Mouse (Mus musculus) adrenal gland, adult 8-10 months (tissue): ENCODE results near the gene Sema4c. TPM values are rescaled to one million over a fixed set of nuclear protein-coding genes. Genes with fewer than 3 reads are reported as not detected.

Source experiments
- DNase-seq: peaks from one replicate; pipeline ENCODE4 v3.0.0; 2022
- microRNA-seq, 2 experiments: library from miRNA; unstranded; fragments of <30 nt; microRNA quantifications; one replicate each; pipeline ENCODE4 v1.2.0; 2022
- total RNA-seq, 4 experiments: library from RNA; stranded (reverse); gene quantifications; 2 replicates each; pipeline ENCODE4 v1.2.4; 2022

The Sema4c gene
- total RNA-seq, 4 experiments from 2014 or later, result 16.6 to 28.0 (median 23.4) TPM

DNA sequence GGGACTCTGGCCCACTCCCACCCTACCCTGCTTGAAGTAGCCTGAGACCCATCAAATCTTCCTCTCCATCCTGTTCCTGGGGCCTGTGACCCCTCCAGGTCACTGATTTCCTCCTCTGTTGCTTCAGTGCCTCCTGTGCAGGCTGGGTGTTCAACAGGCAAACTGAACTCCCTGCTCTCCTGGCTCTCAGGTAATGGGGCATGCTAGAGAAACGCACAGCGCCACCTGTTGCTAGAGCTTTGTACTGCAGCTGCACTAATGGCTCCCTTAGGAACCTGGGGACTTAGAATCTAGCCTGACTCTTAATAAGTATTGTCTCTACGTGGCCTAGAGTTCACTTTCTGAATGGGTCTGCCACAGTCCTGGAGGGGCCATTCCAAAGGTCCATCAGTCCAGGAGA, 56.9 kb downstream of the Sema4c start:
- no peak for DNase-seq

Small RNA genes within 50 kb of the gene (microRNA-seq; reads per million reads assigned to microRNA genes)
- 0 reads per million in 2 experiments for gene Gm47280

Other genes with a start within 250 kb of the Sema4c start
- 100 to 1,000 TPM in 3 of 4 experiments, 10 to 100 TPM in 1; 86.5 to 139 (median 135) TPM for gene Kansl3, start 189.2 kb downstream of the Sema4c start, total RNA-seq
- 1 to 10 TPM in 2 of 4 experiments, not detected in 2; 1.3 to 1.6 TPM for gene Fer1l5, start 186.1 kb downstream of the Sema4c start, total RNA-seq
- gene Lman2l, start 113.1 kb downstream of the Sema4c start, total RNA-seq, result 10 to 100 TPM; 43.0 to 59.8 (median 46.6) TPM
- 1 to 10 TPM; 4.1 to 6.2 (median 5.1) TPM for gene Cnnm4, start 86.7 kb downstream of the Sema4c start, total RNA-seq
- 10 to 100 TPM; 41.4 to 45.3 (median 42.6) TPM for gene Cnnm3, start 46.5 kb downstream of the Sema4c start, total RNA-seq
- gene Ankrd23, start 21.5 kb downstream of the Sema4c start, total RNA-seq, result 10 to 100 TPM in 2 of 4 experiments, 1 to 10 TPM in 2; 6.8 to 18.1 (median 11.3) TPM
- gene Gm42417, start 18.9 kb downstream of the Sema4c start, total RNA-seq, result not detected
- gene Ankrd39, start 10.9 kb downstream of the Sema4c start, total RNA-seq, result 10 to 100 TPM; 15.4 to 26.8 (median 18.7) TPM
- gene Fam178b, start 124.8 kb upstream of the Sema4c start, total RNA-seq, result 1 to 10 TPM in 1 of 4 experiments, under 1 TPM in 2, not detected in 1; 0.52 to 1.4 (median 0.59) TPM
- gene Cox5b, start 133.1 kb upstream of the Sema4c start, total RNA-seq, result 100 to 1,000 TPM; 436 to 646 (median 493) TPM
- not detected for gene 4933424G06Rik, start 151.8 kb upstream of the Sema4c start, total RNA-seq
- 100 to 1,000 TPM; 136 to 162 (median 142) TPM for gene Actr1b, start 156.1 kb upstream of the Sema4c start, total RNA-seq
- gene Zap70, start 203.4 kb upstream of the Sema4c start, total RNA-seq, result under 1 TPM; 0.22 to 0.77 (median 0.55) TPM